Mouse (Mus musculus) megakaryocyte, adult 5-6 weeks (primary cell): ENCODE data around the gene Pou2f2. TPM values are rescaled to one million over a fixed set of nuclear protein-coding genes. Genes with fewer than 3 reads are reported as not detected.

Experiments
- ATAC-seq: 2 replicates; pipeline ENCODE4 v1.8.0; 2016; ENCODE audit warnings: mild to moderate bottlenecking, inconsistent platforms; ENCODE audit not compliant: poor library complexity, severe bottlenecking
- total RNA-seq, 2 experiments: library from RNA; stranded (forward) in 1 of 2; stranded (reverse) in 1 of 2; fragments of 153-499, 151-499 nt in 1 of 2; fragments of 221-1000, 200-1000 nt in 1 of 2; gene quantifications; 2 replicates each; pipeline versions ENCODE4 v1.2.3 to v1.2.4; 2015 to 2017

Pou2f2 gene
- total RNA-seq, 2 experiments from 2014 or later, result 6.1 to 31.6 TPM

DNA sequence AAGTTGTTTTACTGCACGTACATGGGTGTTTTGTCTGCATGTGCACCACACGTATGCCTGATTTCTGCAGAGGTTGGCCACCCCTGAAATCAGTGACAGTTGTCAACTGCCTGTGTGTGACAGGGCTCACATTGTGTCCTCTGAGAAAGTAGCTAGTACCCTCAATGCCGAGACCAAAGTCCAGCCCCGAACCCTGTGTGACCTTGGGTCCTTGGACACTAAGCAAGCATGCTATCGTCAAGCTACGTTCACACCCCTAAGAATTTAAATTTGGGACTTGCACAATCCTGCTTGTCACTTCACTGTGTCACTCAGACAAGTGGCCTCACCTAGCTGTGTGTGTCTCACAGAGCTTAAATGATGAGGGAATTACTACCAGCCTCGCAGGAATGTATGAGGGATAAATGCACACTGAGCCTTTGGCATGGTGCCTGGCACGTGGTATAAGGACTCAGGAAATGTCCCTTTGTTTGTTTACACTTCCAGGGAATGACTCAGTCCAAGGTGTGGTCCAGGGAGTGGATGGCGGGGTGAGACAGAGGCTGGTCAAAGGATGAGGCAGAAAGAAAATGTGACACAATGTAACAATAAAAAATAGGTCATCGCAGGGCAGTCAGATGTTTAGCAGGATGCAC, 18.0 kb upstream of the Pou2f2 start:
- ATAC-seq, result no peak

- no peak for ATAC-seq
Observed at GRCm38 (mm10) chr7:25196107-25196506, 16.6 kb upstream of the Pou2f2 start.

- no peak for ATAC-seq
Observed at GRCm38 (mm10) chr7:25195148-25195547, 15.6 kb upstream of the Pou2f2 start.

DNA sequence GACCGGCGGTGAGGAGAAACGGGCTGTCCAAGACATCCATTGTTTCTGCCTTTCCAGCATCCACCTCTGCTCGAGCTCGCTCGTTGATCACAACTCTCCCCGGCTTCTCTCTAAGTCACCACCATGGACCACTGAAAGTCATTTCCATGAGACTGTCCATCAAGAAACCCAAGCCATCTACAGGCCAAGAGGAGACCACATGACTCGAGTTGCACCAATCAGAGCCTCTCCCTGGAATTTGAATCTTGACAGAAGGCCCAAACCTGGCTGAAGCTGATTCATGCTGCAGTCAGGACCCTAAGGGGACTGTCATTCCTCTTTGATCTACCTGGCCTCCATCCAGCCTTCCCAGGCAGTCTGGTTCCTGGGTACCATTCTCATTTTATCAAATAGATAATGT, 12.6 kb upstream of the Pou2f2 start:
- no peak for ATAC-seq

GRCm38 (mm10) chr7:25190806-25191205, 11.3 kb upstream of the Pou2f2 start:
- no peak for ATAC-seq

- peak; percentile 100 for ATAC-seq
Observed at GRCm38 (mm10) chr7:25187662-25188650, 8.4 kb upstream of the Pou2f2 start.

GRCm38 (mm10) chr7:25184091-25184490, 4.6 kb upstream of the Pou2f2 start:
- ATAC-seq, result no peak

DNA sequence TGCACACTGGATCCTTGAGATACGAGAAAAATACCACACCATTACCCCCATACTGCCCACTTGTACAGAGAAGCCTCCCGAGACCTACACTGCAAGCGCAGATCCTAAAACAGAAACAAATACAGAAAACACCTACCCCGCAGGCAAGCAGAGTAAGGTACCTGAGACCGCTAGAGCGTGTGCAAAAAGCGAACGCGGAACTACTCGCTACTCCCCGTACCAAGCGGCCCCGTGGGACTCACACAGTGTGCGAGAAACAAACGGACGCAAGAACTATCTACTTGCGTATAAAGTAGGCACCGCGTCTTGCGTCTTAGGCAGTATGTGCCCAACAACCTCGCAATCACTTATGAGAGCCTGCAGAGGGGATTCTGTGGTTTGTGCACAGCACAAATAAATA, 2.3 kb upstream of the Pou2f2 start:
- peak; percentile 34; the same call in 1 of the 2 replicates for ATAC-seq

DNA sequence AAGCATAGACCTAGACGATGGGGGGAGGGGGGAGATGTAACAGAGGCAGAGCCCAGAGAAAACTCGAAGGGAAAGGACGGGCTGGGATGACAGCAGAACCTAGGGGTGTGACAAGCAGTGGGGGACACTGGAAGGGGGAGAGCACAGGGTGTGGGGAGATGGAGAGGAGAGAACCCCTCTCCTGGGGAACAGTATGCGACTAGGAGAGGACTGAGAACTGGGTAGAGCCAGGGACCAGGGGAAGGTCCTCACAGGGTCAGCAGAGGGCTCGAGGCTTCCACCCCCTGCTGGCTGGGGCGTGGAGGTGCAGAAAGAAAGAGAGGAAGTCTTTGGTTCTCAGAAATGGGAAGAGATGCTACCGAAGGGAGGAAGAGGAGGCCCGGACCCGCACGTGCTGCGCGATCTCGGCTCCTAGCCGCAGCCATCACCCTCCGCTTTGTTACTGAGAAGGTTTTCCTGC, 1.8 kb upstream of the Pou2f2 start:
- ATAC-seq, result peak; percentile 98

- no peak for ATAC-seq
Observed at GRCm38 (mm10) chr7:25180512-25180911, 986 bp upstream of the Pou2f2 start.

GRCm38 (mm10) chr7:25178787-25179605, 530 bp downstream of the Pou2f2 start:
- no peak for ATAC-seq

- no peak for ATAC-seq
Observed at GRCm38 (mm10) chr7:25178317-25178716, 1.2 kb downstream of the Pou2f2 start.

DNA sequence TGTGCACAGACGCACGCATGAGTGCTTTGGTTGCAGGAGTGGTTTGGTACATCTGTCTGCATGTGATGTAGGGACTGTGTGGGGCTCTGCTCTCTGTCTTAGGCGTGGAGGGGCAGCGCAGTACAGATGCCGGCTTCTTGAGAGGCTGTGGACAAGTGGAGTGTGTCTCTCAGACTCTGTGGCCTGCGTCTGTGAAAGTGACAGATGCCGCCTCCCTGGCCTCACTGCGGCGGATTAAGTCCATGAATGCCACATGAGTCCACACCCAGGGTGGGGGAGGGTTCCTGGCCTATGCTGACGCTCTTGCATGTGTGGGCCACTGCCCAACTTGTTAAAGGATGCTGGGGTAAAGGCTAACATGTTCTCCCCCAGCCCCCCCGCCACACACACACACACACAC, 5.2 kb downstream of the Pou2f2 start:
- no peak for ATAC-seq

- ATAC-seq, result no peak
Observed at GRCm38 (mm10) chr7:25172669-25173068, 6.9 kb downstream of the Pou2f2 start.

DNA sequence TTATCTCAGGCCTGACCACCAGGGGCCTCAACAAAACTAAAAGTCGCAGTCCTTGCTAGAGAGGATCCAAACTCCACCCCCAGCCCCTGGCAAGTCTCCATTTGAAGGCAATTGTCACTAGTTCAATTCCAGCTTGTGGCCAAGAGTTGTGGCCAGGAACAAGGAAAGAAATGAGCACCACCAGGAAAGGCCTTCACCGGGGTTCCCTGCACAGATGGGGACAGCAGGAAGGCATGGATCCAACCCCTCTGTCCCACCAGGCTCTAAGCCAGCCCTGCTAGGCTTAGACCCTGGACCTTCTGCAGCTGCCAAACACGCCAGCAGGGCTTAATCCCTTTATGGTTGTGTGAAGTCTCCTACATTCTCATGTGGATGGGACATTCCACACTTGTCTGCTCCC, 8.9 kb downstream of the Pou2f2 start:
- no peak for ATAC-seq

GRCm38 (mm10) chr7:25166106-25166505, 13.4 kb downstream of the Pou2f2 start:
- ATAC-seq, result no peak

DNA sequence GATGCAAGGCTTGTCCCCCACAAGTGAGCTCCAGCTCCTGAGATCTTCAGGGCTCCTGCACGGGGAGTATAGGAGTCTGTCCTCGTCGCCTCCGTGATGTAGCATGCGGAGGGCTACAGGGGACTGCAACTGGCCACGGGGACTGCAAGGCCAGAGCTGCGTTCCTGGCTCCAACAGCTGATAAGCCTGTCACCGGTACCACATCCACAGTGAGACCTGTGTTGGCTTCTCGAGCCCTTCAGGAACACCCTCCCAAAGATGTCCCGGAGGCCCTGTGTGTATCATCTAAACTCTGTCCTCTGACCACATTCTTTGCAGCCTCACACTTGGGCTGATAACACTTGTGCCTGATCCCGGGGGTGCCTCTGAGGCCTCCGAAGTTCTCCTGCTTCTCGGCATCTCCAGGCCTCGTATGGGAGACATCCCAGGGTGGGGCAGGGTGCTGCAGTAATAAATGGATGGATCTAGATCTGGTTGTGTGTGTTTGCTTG, 23.3 kb downstream of the Pou2f2 start:
- ATAC-seq, result no peak

GRCm38 (mm10) chr7:25155469-25156157, 23.9 kb downstream of the Pou2f2 start:
- ATAC-seq, result peak; percentile 98

- no peak for ATAC-seq
Observed at GRCm38 (mm10) chr7:25154648-25155047, 24.9 kb downstream of the Pou2f2 start.

DNA sequence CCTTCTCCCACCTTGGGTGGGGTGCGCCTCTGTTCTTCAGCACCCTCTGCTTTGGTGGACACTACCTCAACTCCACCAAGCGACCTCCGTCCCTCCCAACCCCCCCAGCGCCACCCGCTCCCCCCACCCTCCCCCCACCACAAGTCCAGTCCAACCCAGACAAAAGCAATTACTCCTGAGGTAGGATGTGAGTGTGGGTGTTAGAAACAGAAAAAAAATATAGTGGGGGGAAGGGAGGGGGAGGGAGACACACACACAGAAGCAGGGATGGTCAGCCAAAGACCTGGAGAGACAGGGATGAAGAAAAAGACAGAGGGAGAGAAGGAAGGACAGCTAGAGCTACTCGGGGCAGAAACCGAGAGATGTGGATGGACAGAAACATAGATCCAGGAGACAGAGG, 25.7 kb downstream of the Pou2f2 start:
- no peak for ATAC-seq
